Mouse (Mus musculus): ENCODE results near the gene Pla2g5.

GRCm38 (mm10) chr4:138792599-138792998 is 70.7 kb downstream of the Pla2g5 start:
- TF ChIP-seq CTCF (IDR thresholded peaks at IDR 0.05; ENCODE audit: borderline replicate concordance, insufficient read depth, low read length) (no peak), POLR2A (IDR thresholded peaks at IDR 0.05; ENCODE audit: low read depth, low read length) (no peak)

Measured in embryonic fibroblast, embryonic 13.5 days (primary cell).